Mouse (Mus musculus): ENCODE data around the gene Map2k5. TPM values are rescaled to one million over a fixed set of nuclear protein-coding genes. Genes with fewer than 3 reads are reported as not detected.

The Map2k5 gene
- polyA plus RNA-seq (2012; rRNA removed), result 34.3 and 38.9 TPM in 2 replicates

DNA sequence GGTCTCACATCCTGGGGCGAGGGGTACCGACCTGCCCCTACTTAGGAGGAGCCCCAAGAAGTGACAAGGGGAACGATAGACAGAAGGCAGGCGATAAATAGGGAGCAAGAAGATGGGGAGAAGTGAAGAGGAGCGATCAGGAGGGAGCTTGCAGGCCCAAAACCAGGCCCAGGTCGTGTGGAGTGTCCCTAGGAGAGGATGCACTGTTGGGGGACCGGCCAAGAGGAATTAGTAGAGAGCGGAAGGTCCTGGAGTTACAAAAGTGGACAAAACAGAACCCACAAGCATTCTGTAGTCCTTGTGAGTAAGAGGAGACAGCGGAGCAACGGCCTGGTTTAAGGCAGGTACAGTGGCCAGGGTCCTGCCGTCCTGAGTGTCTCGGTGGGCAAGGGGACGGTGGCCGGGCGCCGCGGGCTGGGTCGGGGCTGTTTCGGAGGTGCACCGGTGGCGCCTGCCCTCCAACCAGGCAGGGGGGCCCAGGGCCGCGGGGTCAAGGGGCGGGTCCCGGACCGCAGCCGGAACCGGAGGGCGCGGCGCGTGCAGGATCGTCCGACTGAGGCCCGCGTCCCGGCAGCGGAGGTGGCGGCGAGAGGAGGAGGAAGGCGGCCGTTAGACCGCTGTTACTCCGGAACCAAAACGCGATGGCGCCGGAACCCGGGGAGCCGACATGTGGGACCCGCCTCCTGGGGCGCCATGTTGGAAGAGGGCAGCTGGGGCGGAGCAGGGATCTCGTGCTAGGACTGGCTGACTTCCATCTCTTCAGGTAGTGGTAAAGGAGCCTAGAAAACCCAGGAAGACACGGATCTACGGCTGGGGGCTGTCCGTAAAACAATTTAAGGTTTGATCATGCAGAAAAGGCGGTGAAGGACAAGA, at the start of gene Map2k5:
TSS of gene Map2k5 (minus strand) at position 633 of the 873 bp plus-strand sequence.
- under 1% methylated on average over 58 of the region's 58 CpGs for WGBS
- Histone ChIP-seq H3K4me1 (ENCODE audit: control insufficient read depth, insufficient read depth, low read length) (peaks cover 2% of the 10 kb centered on the region; the same call in 1 of the 2 replicates), H3K27me3 (replicated peaks; ENCODE audit: control insufficient read depth, insufficient read depth, low read length) (no peaks in the 10 kb centered on the region), H3K36me3 (ENCODE audit: control insufficient read depth, insufficient read depth, low read length) (no peaks in the 10 kb centered on the region), H3K4me3 (ENCODE audit: insufficient read depth, low read depth, low read length) (peak within 1 kb of the TSS; percentile 81), H3K27ac (ENCODE audit: insufficient read depth, low read depth, low read length) (peak within 1 kb of the TSS; percentile 82)
- peak; percentile 95 for DNase-seq
- TF ChIP-seq POLR2A (IDR thresholded peaks at IDR 0.05; ENCODE audit: low read depth, low read length) (peak; percentile 10), CTCF (conservative IDR thresholded peaks at IDR 0.05; ENCODE audit: insufficient read depth, insufficient read length, low read depth, low read length) (no peak)

- 27% methylated on average over 9 of the region's 9 CpGs for WGBS
These were observed 43.5 kb upstream of the Map2k5 start for GRCm38 (mm10) chr9:63421096-63421736.

GRCm38 (mm10) chr9:63420396-63420795, 42.7 kb upstream of the Map2k5 start:
- no peak for DNase-seq
- H3K27ac ChIP-seq (ENCODE audit: insufficient read depth, low read depth, low read length), result no peak overlapping the region
- H3K36me3 ChIP-seq (ENCODE audit: control insufficient read depth, insufficient read depth, low read length), result no peaks in the 10 kb centered on the region
- no peaks in the 10 kb centered on the region for H3K27me3 ChIP-seq (replicated peaks; ENCODE audit: control insufficient read depth, insufficient read depth, low read length)
- no peaks in the 10 kb centered on the region for H3K4me1 ChIP-seq (ENCODE audit: control insufficient read depth, insufficient read depth, low read length)
- TF ChIP-seq POLR2A (IDR thresholded peaks at IDR 0.05; ENCODE audit: low read depth, low read length) (no peak), CTCF (conservative IDR thresholded peaks at IDR 0.05; ENCODE audit: insufficient read depth, insufficient read length, low read depth, low read length) (no peak)
- no peak overlapping the region for H3K4me3 ChIP-seq (ENCODE audit: insufficient read depth, low read depth, low read length)
- WGBS, result 64% methylated on average over 6 of the region's 6 CpGs

More at GRCm38 (mm10) chr9:63421096-63421736, 43.5 kb upstream of the Map2k5 start:
- peak; percentile 28 for DNase-seq
- Histone ChIP-seq H3K27ac (ENCODE audit: insufficient read depth, low read depth, low read length) (no peak overlapping the region), H3K36me3 (ENCODE audit: control insufficient read depth, insufficient read depth, low read length) (no peaks in the 10 kb centered on the region), H3K27me3 (replicated peaks; ENCODE audit: control insufficient read depth, insufficient read depth, low read length) (no peaks in the 10 kb centered on the region), H3K4me1 (ENCODE audit: control insufficient read depth, insufficient read depth, low read length) (no peaks in the 10 kb centered on the region), H3K4me3 (ENCODE audit: insufficient read depth, low read depth, low read length) (no peak overlapping the region)
- TF ChIP-seq CTCF (conservative IDR thresholded peaks at IDR 0.05; ENCODE audit: insufficient read depth, insufficient read length, low read depth, low read length) (no peak), POLR2A (IDR thresholded peaks at IDR 0.05; ENCODE audit: low read depth, low read length) (no peak)

- Histone ChIP-seq H3K27ac (ENCODE audit: insufficient read depth, low read depth, low read length) (no peak overlapping the region), H3K27me3 (replicated peaks; ENCODE audit: control insufficient read depth, insufficient read depth, low read length) (no peaks in the 10 kb centered on the region), H3K4me1 (ENCODE audit: control insufficient read depth, insufficient read depth, low read length) (peaks cover 3% of the 10 kb centered on the region; the same call in 1 of the 2 replicates), H3K4me3 (ENCODE audit: insufficient read depth, low read depth, low read length) (no peak overlapping the region), H3K36me3 (ENCODE audit: control insufficient read depth, insufficient read depth, low read length) (no peaks in the 10 kb centered on the region)
- DNase-seq, result no peak
- TF ChIP-seq CTCF (conservative IDR thresholded peaks at IDR 0.05; ENCODE audit: insufficient read depth, insufficient read length, low read depth, low read length) (no peak), POLR2A (IDR thresholded peaks at IDR 0.05; ENCODE audit: low read depth, low read length) (no peak)
- 80% methylated on average over 1 of the region's 1 CpGs for WGBS
These were observed 22.5 kb upstream of the Map2k5 start for GRCm38 (mm10) chr9:63400176-63400575.

DNA sequence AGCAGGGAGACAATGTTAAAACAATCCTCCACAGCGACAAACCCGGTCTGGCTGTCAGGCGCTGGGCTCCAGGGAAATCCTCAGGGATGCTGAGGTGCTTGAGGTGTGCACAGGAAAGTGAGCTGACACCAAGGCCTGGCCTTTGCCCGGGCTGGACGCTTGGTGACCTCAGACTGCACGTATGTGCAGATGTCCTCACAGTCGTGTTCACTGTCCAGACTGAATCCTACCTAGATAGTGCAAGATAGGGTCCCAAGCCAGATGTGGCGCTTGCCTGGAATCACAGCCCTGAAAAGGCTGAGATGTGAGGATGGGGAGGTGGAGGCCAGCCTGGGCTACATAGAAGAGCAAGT, 21.7 kb upstream of the Map2k5 start:
- Histone ChIP-seq H3K36me3 (ENCODE audit: control insufficient read depth, insufficient read depth, low read length) (no peaks in the 10 kb centered on the region), H3K27ac (ENCODE audit: insufficient read depth, low read depth, low read length) (peak overlapping the region; percentile 80), H3K4me3 (ENCODE audit: insufficient read depth, low read depth, low read length) (peak overlapping the region; percentile 91), H3K27me3 (replicated peaks; ENCODE audit: control insufficient read depth, insufficient read depth, low read length) (no peaks in the 10 kb centered on the region), H3K4me1 (ENCODE audit: control insufficient read depth, insufficient read depth, low read length) (peaks cover 3% of the 10 kb centered on the region; the same call in 1 of the 2 replicates)
- WGBS, result 6% methylated on average over 8 of the region's 8 CpGs
- TF ChIP-seq POLR2A (IDR thresholded peaks at IDR 0.05; ENCODE audit: low read depth, low read length), result no peak
- no peak for TF ChIP-seq CTCF (conservative IDR thresholded peaks at IDR 0.05; ENCODE audit: insufficient read depth, insufficient read length, low read depth, low read length)
- DNase-seq, result no peak

- peak; percentile 98 for DNase-seq
- Histone ChIP-seq H3K4me1 (ENCODE audit: control insufficient read depth, insufficient read depth, low read length) (peaks cover 3% of the 10 kb centered on the region; the same call in 1 of the 2 replicates), H3K4me3 (ENCODE audit: insufficient read depth, low read depth, low read length) (peak within 1 kb of the TSS; percentile 91), H3K27me3 (replicated peaks; ENCODE audit: control insufficient read depth, insufficient read depth, low read length) (no peaks in the 10 kb centered on the region), H3K36me3 (ENCODE audit: control insufficient read depth, insufficient read depth, low read length) (no peaks in the 10 kb centered on the region), H3K27ac (ENCODE audit: insufficient read depth, low read depth, low read length) (peak within 1 kb of the TSS; percentile 96)
- under 1% methylated on average over 74 of the region's 74 CpGs for WGBS
- TF ChIP-seq CTCF (conservative IDR thresholded peaks at IDR 0.05; ENCODE audit: insufficient read depth, insufficient read length, low read depth, low read length), result no peak
- TF ChIP-seq POLR2A (IDR thresholded peaks at IDR 0.05; ENCODE audit: low read depth, low read length), result peak; percentile 70
These were observed 21.1 kb upstream of the Map2k5 start, which contains the start of gene 2300009A05Rik for GRCm38 (mm10) chr9:63398611-63399462. TSS of gene 2300009A05Rik (minus strand) at chr9:63399246.
